Mouse (Mus musculus): ENCODE measurements around the gene Ccdc12.
A peak's percentile ranks its signal among the peaks of the same experiment; 100 is the strongest.

Ccdc12 gene

GRCm38 (mm10) chr9:110742295-110742950 is 86.1 kb downstream of the Ccdc12 start:
- DNase-seq (ENCODE audit: low read depth): no peak

- DNase-seq (ENCODE audit: low read depth): no peak
These were observed 86.7 kb downstream of the Ccdc12 start for GRCm38 (mm10) chr9:110742951-110743455.

DNA sequence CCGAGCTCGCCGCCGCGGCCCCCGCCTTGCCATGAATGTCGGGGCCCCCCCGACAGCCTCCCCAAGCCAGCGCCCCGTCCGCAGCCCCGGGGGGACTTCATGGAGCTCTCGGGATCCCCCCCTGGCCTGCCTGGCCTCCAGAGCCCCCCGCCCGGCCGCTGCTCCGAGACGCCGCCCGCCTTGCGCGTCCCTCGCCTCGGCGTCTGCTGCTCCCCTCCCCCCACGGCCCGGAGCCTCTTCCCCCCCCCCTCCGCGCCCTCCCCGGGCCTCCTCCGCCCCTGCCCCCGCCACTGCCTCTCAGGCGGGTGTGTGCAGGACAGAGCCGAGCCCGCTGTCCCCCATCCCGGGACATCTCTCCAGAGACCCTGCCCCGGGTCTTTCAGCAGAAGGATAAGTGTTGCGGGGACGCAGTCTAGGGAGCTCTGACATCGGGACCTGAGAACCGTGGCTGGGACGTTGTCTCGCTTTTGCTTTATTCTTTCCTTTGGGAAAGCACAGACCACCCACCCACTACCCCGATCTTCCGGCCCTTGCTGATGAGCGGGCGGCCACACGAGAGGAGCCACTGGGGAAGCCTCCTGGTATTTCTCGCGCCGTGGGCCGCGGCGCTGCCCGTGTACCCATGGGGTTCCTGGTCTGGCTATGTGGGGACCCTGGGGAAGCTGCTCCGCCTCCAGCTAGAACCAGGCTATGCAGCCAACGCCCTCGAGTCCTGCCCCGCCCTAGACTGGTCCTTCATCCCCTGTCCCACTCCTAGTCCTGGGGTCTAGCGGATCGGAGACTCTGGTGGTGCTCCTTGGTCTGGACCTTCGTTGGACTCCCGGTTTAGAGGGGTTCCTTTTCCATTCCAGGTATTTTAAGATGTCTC is 87.4 kb downstream of the Ccdc12 start:
- no peak for DNase-seq (ENCODE audit: low read depth)

- no peak for DNase-seq (ENCODE audit: low read depth)
These were observed 89.4 kb downstream of the Ccdc12 start for GRCm38 (mm10) chr9:110745752-110746151.

GRCm38 (mm10) chr9:110746238-110746637 is 89.9 kb downstream of the Ccdc12 start:
- no peak for DNase-seq (ENCODE audit: low read depth)

GRCm38 (mm10) chr9:110746961-110747360 is 90.7 kb downstream of the Ccdc12 start, which contains the start of gene Pth1r:
Gene Pth1r (minus strand): TSS chr9:110747145.
- DNase-seq (ENCODE audit: low read depth): no peak

DNA sequence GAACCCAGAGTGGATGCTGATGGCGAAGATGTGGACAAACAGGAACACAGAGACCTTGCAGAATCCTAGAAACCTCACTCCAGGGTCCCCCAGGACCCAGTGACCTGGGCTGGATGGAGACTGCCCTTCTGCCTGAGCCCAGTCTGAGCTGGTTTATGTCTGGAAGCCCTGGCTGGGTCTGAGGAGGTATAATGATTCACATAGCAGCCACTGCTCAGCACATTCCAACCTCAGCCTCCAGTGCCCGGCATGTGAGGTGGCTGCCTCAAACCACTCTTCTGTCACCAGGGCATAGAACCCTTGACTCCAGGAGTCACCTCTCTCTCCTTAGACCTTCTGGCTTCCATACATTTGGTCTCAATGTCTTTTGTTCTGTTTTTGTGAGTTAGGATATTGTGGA is 92.1 kb downstream of the Ccdc12 start:
- DNase-seq (ENCODE audit: low read depth): no peak

DNA sequence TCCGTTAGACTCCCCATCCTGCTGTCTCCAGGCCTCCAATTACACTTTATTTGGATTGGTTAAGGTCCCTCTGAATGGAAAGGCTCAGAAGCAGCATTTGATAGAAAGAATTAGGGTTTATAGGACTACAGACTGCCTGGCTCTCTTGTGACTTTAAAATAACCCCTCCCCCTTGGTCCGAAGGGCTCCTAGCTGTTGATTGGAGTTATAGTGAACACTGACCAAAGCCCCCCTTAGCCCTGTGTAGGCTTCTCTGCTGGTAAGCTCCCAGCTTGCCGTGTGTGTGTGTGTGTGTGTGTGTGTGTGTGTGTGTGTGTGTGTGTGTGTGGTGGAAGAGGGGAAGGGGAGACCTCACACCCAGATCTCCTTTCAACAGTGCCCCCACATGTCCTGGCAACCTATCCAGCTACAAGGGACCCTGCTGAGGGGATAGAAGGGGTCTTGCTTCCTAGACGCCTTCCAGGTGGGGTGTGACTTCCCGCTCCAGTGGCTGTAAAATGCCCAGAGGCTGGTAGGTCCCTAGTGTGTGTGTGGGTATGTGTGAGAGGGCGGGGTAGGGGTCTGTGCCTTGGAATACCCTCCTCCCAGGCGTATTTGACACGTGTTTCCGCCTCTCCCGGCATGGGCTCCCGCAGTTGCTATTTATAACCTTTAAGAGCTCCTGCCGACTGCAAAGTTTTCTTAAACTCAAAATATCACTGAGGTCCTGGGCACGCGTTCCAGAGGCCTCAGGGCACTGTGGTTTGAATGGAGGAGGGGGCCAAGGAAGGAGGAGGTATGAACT is 94.3 kb downstream of the Ccdc12 start:
- DNase-seq (ENCODE audit: low read depth): no peak

GRCm38 (mm10) chr9:110751412-110751811 is 95.1 kb downstream of the Ccdc12 start:
- DNase-seq (ENCODE audit: low read depth): no peak

DNA sequence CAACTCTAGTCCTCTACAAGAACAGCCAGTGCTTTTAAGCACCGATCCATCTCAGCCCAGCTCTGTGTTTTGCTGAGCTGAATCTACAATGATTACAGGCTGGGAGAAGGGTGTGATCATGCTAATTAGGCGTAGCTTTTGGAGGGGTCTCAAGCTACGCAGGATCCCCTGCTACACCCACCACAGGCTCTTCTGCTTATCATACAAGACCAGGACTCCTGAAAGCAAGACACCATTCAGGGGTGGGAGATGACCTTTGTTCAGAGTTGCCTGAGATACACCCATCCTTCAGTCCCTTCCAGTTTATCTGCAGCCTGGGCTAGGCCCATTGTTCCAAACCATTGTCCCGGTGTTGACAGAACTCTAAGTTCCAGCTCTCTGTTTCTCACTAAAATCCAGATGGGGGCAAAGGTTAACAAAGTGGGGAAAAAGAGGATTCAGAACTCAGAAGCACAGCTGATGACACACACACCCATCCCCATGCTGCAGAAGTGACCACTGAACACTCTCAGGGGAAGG is 96.7 kb downstream of the Ccdc12 start:
- no peak for DNase-seq (ENCODE audit: low read depth)

DNA sequence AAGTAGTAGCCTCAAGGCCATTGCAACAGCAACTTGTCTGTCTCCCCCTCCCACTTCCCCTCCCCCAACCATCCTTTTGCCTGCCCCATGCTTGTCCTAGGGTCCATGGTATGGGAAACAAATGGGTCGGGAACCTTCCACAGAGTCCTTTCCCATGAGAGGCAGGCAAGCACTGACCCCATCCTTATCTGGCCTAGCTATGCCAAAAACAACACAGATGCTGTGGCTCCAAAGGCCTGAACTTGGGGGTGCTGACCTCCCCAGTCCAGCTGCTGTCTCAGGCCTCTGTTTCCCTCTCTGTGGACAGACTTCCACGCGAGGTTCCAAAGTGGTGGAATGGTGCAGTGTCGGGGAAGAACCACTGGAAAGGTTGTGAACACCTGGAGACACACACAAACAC is 97.5 kb downstream of the Ccdc12 start:
- DNase-seq (ENCODE audit: low read depth): no peak

GRCm38 (mm10) chr9:110757816-110758215 is 101.5 kb downstream of the Ccdc12 start:
- DNase-seq (ENCODE audit: low read depth): no peak

- DNase-seq (ENCODE audit: low read depth): peak; percentile 20
These were observed 102.3 kb downstream of the Ccdc12 start for GRCm38 (mm10) chr9:110758605-110759004.

DNA sequence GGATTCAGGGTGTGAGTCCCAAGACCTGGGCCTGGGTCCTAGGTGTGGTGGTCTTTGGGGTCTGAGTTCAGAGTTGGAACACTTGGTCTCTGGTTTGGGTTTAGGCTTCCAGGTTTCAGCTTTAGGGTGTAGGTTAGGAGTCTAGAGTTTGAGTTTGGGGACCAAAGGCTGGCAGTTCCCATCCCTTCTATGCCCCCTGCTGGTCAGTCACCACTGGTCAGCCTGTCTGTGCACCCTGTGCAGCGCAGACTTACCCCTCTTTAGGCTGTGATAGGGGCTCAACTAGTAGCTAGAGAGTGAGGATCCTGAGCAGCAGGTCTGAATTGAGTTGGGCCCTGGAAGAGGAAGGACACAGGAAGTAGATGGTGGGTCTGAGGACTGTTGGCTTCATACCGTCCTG is 103.0 kb downstream of the Ccdc12 start:
- DNase-seq (ENCODE audit: low read depth): peak; percentile 58

GRCm38 (mm10) chr9:110760886-110761285 is 104.6 kb downstream of the Ccdc12 start:
- DNase-seq (ENCODE audit: low read depth): no peak

Data from NIH3T3 (cell line).